Mouse (Mus musculus) kidney, postnatal 25 days (tissue): ENCODE measurements around the gene Impad1.

Experiments used
- DNase-seq, 2 experiments: peaks; one replicate each; pipeline ENCODE4 v3.0.0; 2021; ENCODE audit warnings: mixed read lengths in 2 of 2

Gene Impad1

DNA sequence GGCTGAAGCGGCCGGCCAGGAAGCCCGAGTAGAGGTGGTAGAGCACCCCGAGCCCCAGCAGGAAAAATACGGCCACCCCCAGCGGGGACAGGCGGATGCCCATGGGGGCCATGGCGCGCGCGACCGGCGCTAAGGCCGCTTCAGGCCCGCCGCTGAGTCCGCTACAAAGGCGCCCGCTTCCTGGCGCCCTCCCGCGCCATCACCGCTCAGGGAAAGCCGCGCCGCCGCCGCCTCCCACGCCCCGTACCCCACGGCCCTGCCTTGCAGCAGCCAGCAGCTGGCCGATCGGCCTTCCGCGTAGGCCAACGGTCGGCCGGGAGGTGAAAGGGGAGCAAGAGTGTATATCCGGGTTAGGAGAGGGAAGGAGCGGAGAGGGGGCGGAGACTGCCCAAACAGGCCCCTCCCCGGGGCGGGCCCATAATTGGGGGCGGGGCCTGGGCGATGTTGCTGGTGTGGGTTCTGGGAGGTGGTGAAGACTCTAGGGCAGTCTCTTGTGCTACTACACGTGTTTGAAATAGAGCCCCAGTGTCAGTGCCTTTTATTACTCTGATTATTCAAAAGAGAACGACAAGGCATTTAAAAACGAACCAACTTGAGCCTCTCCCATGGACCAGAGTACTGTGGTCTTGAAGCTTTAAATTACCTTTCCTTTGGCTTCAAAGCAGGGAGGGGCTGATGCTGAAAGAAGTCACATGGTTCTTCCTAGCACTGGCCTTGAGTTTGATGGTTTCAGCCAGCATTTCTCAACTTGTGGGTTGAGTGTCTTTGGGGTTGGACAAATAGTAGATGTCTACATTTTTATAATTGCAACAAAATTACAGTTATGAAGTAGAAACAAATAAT is at the start of gene Impad1:
Gene Impad1, minus strand, starts transcription at position 364 of the 843 bp plus-strand sequence.
- DNase-seq = peak; percentile 85 to 90

DNA sequence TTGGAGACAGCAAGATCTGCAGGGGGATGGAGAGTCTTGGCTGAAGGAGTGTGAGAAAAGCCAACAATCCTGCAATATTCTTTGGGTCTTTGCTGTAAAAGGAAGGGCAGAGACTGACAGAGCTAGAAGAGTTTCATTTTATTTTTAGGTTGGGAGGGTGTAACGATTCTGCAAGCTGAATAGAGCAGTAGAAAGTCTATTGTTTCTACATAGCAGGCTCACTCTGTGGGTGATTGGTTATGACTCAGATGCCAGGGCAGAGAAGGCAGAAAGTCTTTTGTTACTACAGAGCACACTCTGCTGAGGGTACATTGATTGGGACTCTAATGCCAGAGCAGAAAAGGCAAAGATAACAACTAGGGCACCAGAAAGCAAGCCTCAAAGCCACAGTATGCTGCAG is 47.0 kb upstream of the Impad1 start:
- no peak for DNase-seq

GRCm38 (mm10) chr4:4833789-4834295 is 40.7 kb upstream of the Impad1 start:
- DNase-seq = no peak

DNA sequence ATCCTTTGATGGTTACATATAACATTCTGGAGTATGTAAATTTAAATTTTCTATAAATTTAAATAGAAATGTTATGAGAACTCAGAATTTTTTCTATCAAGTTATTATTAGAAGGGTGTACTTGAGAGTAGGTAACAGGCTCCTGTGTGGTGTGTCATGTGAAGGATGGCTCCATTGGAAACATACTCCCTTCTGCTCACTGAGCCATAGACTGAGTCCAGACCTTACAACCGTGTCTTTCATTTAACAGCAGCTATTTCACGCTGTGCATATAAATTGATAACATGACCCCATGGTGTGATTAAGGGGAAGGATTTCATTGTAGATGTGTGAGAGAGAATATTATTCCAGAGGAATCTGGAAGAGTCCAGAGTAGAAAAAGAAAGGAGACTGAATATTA is 35.0 kb upstream of the Impad1 start:
- no peak for DNase-seq

GRCm38 (mm10) chr4:4822119-4822518 is 29.0 kb upstream of the Impad1 start:
- DNase-seq = no peak

DNA sequence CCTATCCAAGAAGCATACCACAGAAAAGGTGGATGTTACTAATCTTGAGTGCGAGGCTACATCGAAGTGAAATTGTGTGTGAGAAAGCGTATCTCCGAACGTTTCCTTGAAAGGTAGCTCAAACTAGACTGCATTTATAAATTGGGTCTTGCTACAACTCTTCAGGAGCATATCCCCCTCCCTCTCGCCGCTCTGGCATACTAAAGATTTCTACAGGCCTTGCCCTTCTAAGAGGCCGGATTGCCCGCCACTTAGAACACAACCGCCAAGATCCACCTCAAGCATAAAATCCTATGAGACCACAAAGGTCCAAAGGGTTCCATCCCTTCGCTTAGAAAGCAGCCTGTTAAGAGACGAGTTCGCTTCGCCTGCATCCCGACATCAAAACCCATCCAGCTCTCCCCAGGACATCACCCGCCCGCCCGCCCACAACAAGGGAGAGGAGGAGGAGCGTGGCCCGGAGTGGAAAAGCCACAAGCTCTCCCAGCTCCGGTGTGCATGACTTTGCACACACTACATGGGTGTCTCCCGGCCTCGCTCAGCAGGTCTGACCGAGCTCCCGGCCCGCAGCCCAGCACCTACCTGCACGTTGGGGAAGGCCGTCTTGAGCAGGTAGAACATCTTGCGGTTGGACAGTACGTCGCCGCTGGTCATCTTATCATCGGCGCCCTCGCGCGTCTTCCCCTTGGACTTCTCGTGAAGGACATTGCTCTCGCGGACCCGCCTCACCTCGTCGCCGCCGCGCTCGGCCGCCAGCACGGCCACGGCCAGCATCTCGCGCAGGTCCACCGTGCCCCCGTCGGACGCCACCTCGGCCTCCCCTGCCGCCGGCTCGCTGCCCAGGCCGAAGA is 789 bp downstream of the Impad1 start:
- DNase-seq = peak; percentile 55 to 70

- no peak for DNase-seq
These were observed 2.0 kb downstream of the Impad1 start for GRCm38 (mm10) chr4:4791180-4791579.

DNA sequence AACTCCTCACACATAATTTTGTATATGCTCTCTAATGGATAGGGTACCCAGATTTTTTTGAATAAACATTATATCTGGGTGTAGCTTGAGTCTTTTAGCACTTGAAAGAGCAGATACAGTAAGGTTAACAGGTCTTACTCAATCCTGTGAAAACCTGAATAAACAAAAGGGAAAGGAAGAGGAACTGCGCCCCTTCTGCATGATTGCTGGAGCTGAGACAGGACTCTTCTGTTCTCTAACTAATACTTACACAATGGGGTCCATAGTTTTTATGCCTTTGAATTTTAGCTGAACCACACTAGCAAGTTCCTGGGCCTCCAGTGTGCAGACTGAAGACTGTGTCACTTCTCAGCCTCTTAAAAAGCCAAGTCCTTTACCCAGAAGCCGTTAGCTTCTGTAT is 8.0 kb downstream of the Impad1 start:
- no peak for DNase-seq

DNA sequence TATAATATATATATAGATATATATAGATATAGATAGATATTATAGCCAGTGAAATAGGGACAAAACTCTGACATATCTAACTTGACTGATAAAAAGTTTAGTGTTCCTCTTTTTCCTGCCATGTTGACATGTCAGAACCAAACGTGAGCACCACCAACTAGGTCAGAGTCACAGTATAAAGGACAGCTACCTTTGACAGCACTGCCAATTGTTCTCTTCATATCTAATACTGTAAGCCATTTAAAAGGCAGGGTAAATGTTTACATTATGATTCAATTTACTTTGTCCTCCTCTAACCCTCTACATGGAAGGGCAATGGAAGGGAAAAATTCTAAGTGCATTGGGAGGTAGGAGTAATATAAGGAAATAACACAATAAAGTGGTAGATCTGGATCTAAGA is 8.8 kb downstream of the Impad1 start:
- no peak for DNase-seq

GRCm38 (mm10) chr4:4783686-4783957 is 9.5 kb downstream of the Impad1 start:
- DNase-seq = no peak

- no peak for DNase-seq
These were observed 10.1 kb downstream of the Impad1 start for GRCm38 (mm10) chr4:4782882-4783685.

GRCm38 (mm10) chr4:4779265-4779770 is 13.8 kb downstream of the Impad1 start:
- DNase-seq = no peak

- DNase-seq = no peak
These were observed 21.5 kb downstream of the Impad1 start for GRCm38 (mm10) chr4:4771523-4772114.

- peak in 1 of 2 experiments; percentile 21 for DNase-seq
These were observed 27.3 kb downstream of the Impad1 start for GRCm38 (mm10) chr4:4765806-4766205.

GRCm38 (mm10) chr4:4758376-4758775 is 34.8 kb downstream of the Impad1 start:
- DNase-seq = no peak

- peak in 1 of 2 experiments; percentile 6 for DNase-seq
These were observed 63.7 kb downstream of the Impad1 start for GRCm38 (mm10) chr4:4729427-4729826.

- DNase-seq = no peak
These were observed 66.8 kb downstream of the Impad1 start for GRCm38 (mm10) chr4:4726241-4726776.

DNA sequence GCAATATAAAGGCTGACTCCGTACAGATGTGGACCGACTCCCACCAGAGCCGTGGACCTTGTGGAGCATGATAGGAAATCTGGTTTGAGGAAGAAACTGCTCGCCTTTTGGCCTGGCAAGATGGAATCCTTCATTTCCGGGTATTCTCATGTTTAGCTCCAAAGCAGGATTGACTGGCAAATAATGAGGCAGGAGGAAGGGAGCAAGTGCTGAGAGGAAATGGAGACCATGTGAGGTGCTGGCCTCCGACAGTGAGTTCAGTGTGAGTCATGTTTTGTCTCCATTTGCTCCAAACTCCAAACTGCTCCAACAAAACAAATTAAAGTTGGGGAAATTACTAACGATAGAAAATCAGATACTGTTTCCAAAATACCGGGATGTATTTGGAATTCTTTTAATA is 69.3 kb downstream of the Impad1 start:
- no peak for DNase-seq

- DNase-seq = no peak
These were observed 71.1 kb downstream of the Impad1 start for GRCm38 (mm10) chr4:4722081-4722480.

DNA sequence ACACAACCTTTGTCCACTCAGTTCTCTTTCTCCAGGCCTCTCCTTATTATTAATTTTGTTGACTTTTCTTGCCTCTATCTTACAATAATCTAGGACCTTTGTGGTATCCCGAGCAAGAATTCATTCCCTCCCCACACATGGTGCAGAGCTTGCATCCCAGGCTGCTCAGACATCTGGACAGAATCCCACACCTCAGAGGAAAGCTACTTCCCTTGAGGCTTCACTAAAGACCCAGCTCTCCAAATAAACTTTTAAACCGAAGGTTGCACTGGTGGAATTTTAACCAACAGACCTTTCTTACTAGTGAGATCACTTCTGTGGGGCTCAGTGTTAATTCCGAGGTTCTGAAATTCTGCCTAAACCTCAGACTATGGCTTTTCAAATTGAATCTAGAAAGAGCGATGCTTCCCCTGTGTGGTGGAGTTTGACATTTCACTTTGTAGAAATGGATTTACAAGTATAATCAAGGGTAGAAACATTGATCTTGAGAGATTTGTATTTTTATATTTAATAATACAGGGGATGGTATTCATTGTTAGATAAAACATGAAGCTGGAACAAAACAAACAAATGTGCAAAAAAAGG is 75.3 kb downstream of the Impad1 start:
- no peak for DNase-seq
